Mouse (Mus musculus): ENCODE measurements around the gene Tekt3. TPM values are rescaled to one million over a fixed set of nuclear protein-coding genes. Genes with fewer than 3 reads are reported as not detected.

The Tekt3 gene
- total RNA-seq (2023): not detected

GRCm38 (mm10) chr11:63061446-63061845, at the start of gene Tekt3:
Gene Tekt3, plus strand, starts transcription at chr11:63061654.

DNA sequence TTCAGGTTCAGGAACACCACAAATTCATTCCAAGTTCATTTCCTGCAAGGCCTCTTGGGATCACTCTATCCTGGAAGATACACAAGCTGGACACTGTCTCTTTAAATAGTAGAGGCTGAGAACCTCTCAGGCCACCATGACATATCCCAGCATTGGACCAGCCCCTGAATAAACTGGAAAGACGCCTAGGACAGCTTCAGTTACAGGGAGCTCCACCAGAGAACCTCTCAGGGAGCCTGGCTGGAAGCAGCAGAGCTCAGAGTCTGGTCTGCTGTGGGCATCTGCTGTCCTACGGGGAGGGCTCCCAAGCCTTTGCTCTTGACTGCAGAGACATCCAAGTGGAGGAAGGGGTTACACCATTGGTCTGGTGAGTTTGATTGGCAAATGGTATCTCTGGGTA, 67.3 kb downstream of the Tekt3 start, which contains the start of gene Pmp22:
Gene Pmp22 (plus strand): TSS at position 199 of the 400 bp plus-strand sequence.

Other genes starting within 250 kb of the Tekt3 start
- not detected for gene Trim16, start 241.4 kb upstream of the Tekt3 start, total RNA-seq (2023)
- 9.3 TPM for gene Fbxw10, start 214.6 kb upstream of the Tekt3 start, total RNA-seq (2023)
- gene Tvp23b, start 182.2 kb upstream of the Tekt3 start, total RNA-seq (2023): 16.1 TPM
- gene Cdrt4, start 110.5 kb upstream of the Tekt3 start, total RNA-seq (2023): not detected
- not detected for gene Pmp22, start 67.3 kb downstream of the Tekt3 start, total RNA-seq (2023)